Mouse (Mus musculus) kidney, adult 18-20 months (tissue): Measurements from ENCODE around the gene Gm13889.

Experiments
- DNase-seq: peaks from one replicate; pipeline ENCODE4 v3.0.0; 2021

Gene Gm13889

GRCm38 (mm10) chr2:93957785-93958175, 779 bp upstream of the Gm13889 start:
- no peak for DNase-seq

GRCm38 (mm10) chr2:93956331-93956801, 635 bp downstream of the Gm13889 start:
- peak; percentile 59 for DNase-seq

- no peak for DNase-seq
These were observed 1.1 kb downstream of the Gm13889 start for GRCm38 (mm10) chr2:93955886-93956285.

- peak; percentile 13 for DNase-seq
These were observed 2.0 kb downstream of the Gm13889 start for GRCm38 (mm10) chr2:93954781-93955578.

- no peak for DNase-seq
These were observed 3.3 kb downstream of the Gm13889 start for GRCm38 (mm10) chr2:93953726-93954125.

- no peak for DNase-seq
These were observed 10.0 kb downstream of the Gm13889 start for GRCm38 (mm10) chr2:93946976-93947375.

- no peak for DNase-seq
These were observed 12.1 kb downstream of the Gm13889 start for GRCm38 (mm10) chr2:93944855-93945254.

GRCm38 (mm10) chr2:93944099-93944498, 12.9 kb downstream of the Gm13889 start:
- DNase-seq: no peak

- DNase-seq: no peak
These were observed 15.3 kb downstream of the Gm13889 start for GRCm38 (mm10) chr2:93941670-93942069.

- no peak for DNase-seq
These were observed 18.5 kb downstream of the Gm13889 start for GRCm38 (mm10) chr2:93938534-93938933.

- DNase-seq: no peak
These were observed 28.1 kb downstream of the Gm13889 start for GRCm38 (mm10) chr2:93928866-93929265.

- no peak for DNase-seq
These were observed 29.1 kb downstream of the Gm13889 start for GRCm38 (mm10) chr2:93927701-93928437.

GRCm38 (mm10) chr2:93926141-93926540, 30.9 kb downstream of the Gm13889 start:
- no peak for DNase-seq

- DNase-seq: no peak
These were observed 37.9 kb downstream of the Gm13889 start for GRCm38 (mm10) chr2:93919093-93919492.

- DNase-seq: no peak
These were observed 43.4 kb downstream of the Gm13889 start for GRCm38 (mm10) chr2:93913552-93913951.

GRCm38 (mm10) chr2:93911942-93912341, 45.1 kb downstream of the Gm13889 start:
- peak; percentile 38 for DNase-seq

- no peak for DNase-seq
These were observed 47.3 kb downstream of the Gm13889 start for GRCm38 (mm10) chr2:93909716-93910115.

GRCm38 (mm10) chr2:93907519-93908294, 49.3 kb downstream of the Gm13889 start:
- DNase-seq: no peak

- DNase-seq: no peak
These were observed 50.7 kb downstream of the Gm13889 start for GRCm38 (mm10) chr2:93906316-93906715.
